Mouse (Mus musculus): ENCODE data around the gene Gtf3c5.

GRCm38 (mm10) chr2:28540587-28541227 lies 42.8 kb downstream of the Gtf3c5 start:
- TF ChIP-seq CTCF (IDR thresholded peaks at IDR 0.05; ENCODE audit: borderline replicate concordance, extremely low read depth, insufficient read depth, insufficient read length) (no peak), POLR2A (IDR thresholded peaks at IDR 0.05; ENCODE audit: borderline replicate concordance, extremely low read depth, insufficient read depth, insufficient read length, poor library complexity, severe bottlenecking) (no peak)
